Mouse (Mus musculus) CH12.LX (cell line): ENCODE results near the gene Igfbp5.

Source experiments
- CTCF ChIP-seq, 2 experiments: IDR thresholded peaks in 1 of 2; conservative IDR thresholded peaks in 1 of 2; 2 replicates each; pipeline ENCODE4 v1.5.1; 2011 to 2012; ENCODE audit warnings: low read depth in 2 of 2, low read length in 2 of 2, improper control_type of control experiment in 1 of 2, inconsistent platforms in 1 of 2, mild to moderate bottlenecking in 1 of 2, moderate library complexity in 1 of 2
- ELF1 ChIP-seq: IDR thresholded peaks from 2 replicates; pipeline ENCODE4 v1.6.1; 2014; ENCODE audit warnings: low read depth, mild to moderate bottlenecking, inconsistent platforms, low read length, improper control_type of control experiment
- MYC ChIP-seq: IDR thresholded peaks from 2 replicates; pipeline ENCODE4 v1.6.1; 2011; ENCODE audit warnings: low read depth, mild to moderate bottlenecking, improper control_type of control experiment, low read length
- POLR2A ChIP-seq: IDR thresholded peaks from 2 replicates; pipeline ENCODE4 v1.6.1; 2011; ENCODE audit warnings: low read depth, mild to moderate bottlenecking, improper control_type of control experiment, low read length
- USF1 ChIP-seq: IDR thresholded peaks from 2 replicates; pipeline ENCODE4 v1.6.1; 2014; ENCODE audit warnings: low read depth, mild to moderate bottlenecking, inconsistent platforms, low read length, improper control_type of control experiment
- ZKSCAN1 ChIP-seq: IDR thresholded peaks from 2 replicates; pipeline ENCODE4 v1.6.1; 2012; ENCODE audit warnings: low read depth, inconsistent platforms, low read length, improper control_type of control experiment, borderline replicate concordance
- ZNF384 ChIP-seq: IDR thresholded peaks from 2 replicates; pipeline ENCODE4 v1.6.1; 2012; ENCODE audit warnings: low read depth, low read length, improper control_type of control experiment, inconsistent platforms

- no peak for TF ChIP-seq ZNF384
- TF ChIP-seq CTCF (conservative IDR thresholded peaks at IDR 0.05 in 1 of 2, IDR thresholded peaks at IDR 0.05 in 1 of 2; ENCODE audit: low read depth in 2 of 2, low read length in 2 of 2), result no peak
- TF ChIP-seq ELF1, result no peak
- no peak for TF ChIP-seq POLR2A
- no peak for TF ChIP-seq ZKSCAN1
- TF ChIP-seq USF1, result no peak
- TF ChIP-seq MYC, result no peak
These were observed 65.4 kb downstream of the Igfbp5 start for GRCm38 (mm10) chr1:72809304-72809703.
